Mouse (Mus musculus) limb, embryonic 14.5 days (tissue): ENCODE data around the gene Zfp26. TPM values are rescaled to one million over a fixed set of nuclear protein-coding genes. Genes with fewer than 3 reads are reported as not detected.

Experiments used
- ATAC-seq: fragments of 200-750 bp; cut with Nextera tagmentation; 2 replicates; pipeline ENCODE4 v1.8.0; 2017; ENCODE audit warnings: low read depth, moderate number of reproducible peaks, moderate TSS enrichment; ENCODE audit not compliant: low FRiP score
- DNase-seq: peaks from one replicate; pipeline ENCODE4 v3.0.0-alpha.2; 2015; ENCODE audit warnings: low spot score
- H3K27ac ChIP-seq: fragments of 300-500 bp; sonication (generic); replicated peaks from 2 replicates; pipeline ENCODE4 v1.5.1; 2014; ENCODE audit warnings: low read depth, mild to moderate bottlenecking, low read length, moderate library complexity, mixed read lengths
- H3K27me3 ChIP-seq: fragments of 300-500 bp; sonication (generic); 2 replicates; pipeline ENCODE4 v1.6.1; 2014; ENCODE audit warnings: low read length, mixed read lengths; ENCODE audit not compliant: control insufficient read depth, insufficient read depth
- H3K36me3 ChIP-seq: fragments of 300-500 bp; sonication (generic); 2 replicates; pipeline ENCODE4 v1.6.1; 2014; ENCODE audit warnings: mild to moderate bottlenecking, low read length, moderate library complexity, mixed read lengths; ENCODE audit not compliant: control insufficient read depth, insufficient read depth
- H3K4me1 ChIP-seq: fragments of 300-500 bp; sonication (generic); 2 replicates; pipeline ENCODE4 v1.6.1; 2014; ENCODE audit warnings: antibody characterized with exemption, low read length, mixed read lengths; ENCODE audit not compliant: control insufficient read depth, insufficient read depth
- H3K4me2 ChIP-seq: fragments of 300-500 bp; sonication (generic); replicated peaks from 2 replicates; pipeline ENCODE4 v1.6.1; 2014; ENCODE audit warnings: low read depth, mild to moderate bottlenecking, low read length, moderate library complexity; ENCODE audit not compliant: severe bottlenecking
- H3K4me3 ChIP-seq: fragments of 300-500 bp; sonication (generic); replicated peaks from 2 replicates; pipeline ENCODE4 v1.5.1; 2014; ENCODE audit warnings: low read length
- H3K9ac ChIP-seq: fragments of 300-500 bp; sonication (generic); 2 replicates; pipeline ENCODE4 v1.6.1; 2014; ENCODE audit warnings: mild to moderate bottlenecking, low read depth, low read length, moderate library complexity; ENCODE audit not compliant: severe bottlenecking
- H3K9me3 ChIP-seq: fragments of 300-500 bp; sonication (generic); 2 replicates; pipeline ENCODE4 v1.6.1; 2016; ENCODE audit warnings: low read length; ENCODE audit not compliant: control insufficient read depth
- POLR2A ChIP-seq: fragments of 200-500 bp; IDR thresholded peaks from 2 replicates; pipeline ENCODE4 v1.8.0; 2012; ENCODE audit warnings: inconsistent platforms, mild to moderate bottlenecking, moderate library complexity, borderline replicate concordance; ENCODE audit not compliant: insufficient read depth, insufficient read length; ENCODE audit errors: extremely low read depth
- WGBS: fragments of 180-500 bp; shearing (Covaris S2); extraction: QIAGEN DNeasy Blood & Tissue Kit; methylation state at CpG from one replicate; pipeline ENCODE4 v1.1.7; 2014; 5-methylcytosine and 5-hydroxymethylcytosine counted together
- polyA plus RNA-seq, 2 experiments: library from polyadenylated mRNA; depleted of rRNA in 1 of 2; stranded (reverse) in 1 of 2; unstranded in 1 of 2; fragments of >200 nt; fragmentation: Nextera tagmentation in 1 of 2; extraction: Ambion mirVana in 1 of 2; gene quantifications; 2 replicates each; pipeline versions ENCODE4 v1.2.1 to v1.2.3; 2012 to 2014

Gene Zfp26
- polyA plus RNA-seq, 2 experiments = 12.1 to 25.9 TPM

GRCm38 (mm10) chr9:20409319-20409718 lies 50.6 kb downstream of the Zfp26 start:
- no peaks in the 10 kb centered on the region for H3K9me3 ChIP-seq
- H3K27me3 ChIP-seq = no peaks in the 10 kb centered on the region
- H3K9ac ChIP-seq = no peak overlapping the region
- no peak overlapping the region for H3K4me2 ChIP-seq
- 91% methylated on average over 2 of the region's 2 CpGs for WGBS
- H3K4me1 ChIP-seq = no peaks in the 10 kb centered on the region
- ATAC-seq = no peak
- H3K27ac ChIP-seq = no peak overlapping the region
- DNase-seq = no peak
- no peaks in the 10 kb centered on the region for H3K36me3 ChIP-seq
- no peak overlapping the region for H3K4me3 ChIP-seq
- TF ChIP-seq POLR2A = no peak

DNA sequence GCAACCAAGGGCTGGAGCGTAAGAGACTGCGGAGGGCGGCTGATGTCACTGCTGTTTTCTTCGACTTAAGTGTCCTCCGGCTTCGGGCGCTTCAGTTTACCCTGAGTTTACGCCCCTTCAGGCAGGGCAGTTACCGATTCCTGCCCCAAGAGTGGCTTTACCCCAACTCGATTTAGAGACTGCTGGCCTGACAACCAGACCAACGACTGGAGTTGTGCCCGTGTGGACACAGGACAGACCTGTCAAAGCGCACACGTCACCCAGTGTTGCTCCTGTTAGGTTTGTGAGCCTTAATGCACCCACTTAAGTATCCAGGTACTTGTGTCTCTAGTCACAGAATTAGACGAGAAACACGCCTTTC lies 74.6 kb downstream of the Zfp26 start:
- Histone ChIP-seq H3K9ac (peak overlapping the region; percentile 77), H3K4me3 (peak overlapping the region; percentile 67), H3K4me2 (peak overlapping the region; percentile 84), H3K36me3 (no peaks in the 10 kb centered on the region), H3K27me3 (no peaks in the 10 kb centered on the region), H3K9me3 (0 out of 2 replicates have a peak, but pooled peaks cover 3% of the 10 kb centered on the region), H3K27ac (peak overlapping the region; percentile 80), H3K4me1 (peaks cover 7% of the 10 kb centered on the region)
- ATAC-seq (peak; percentile 69), DNase-seq (no peak)
- WGBS = 24% methylated on average over 16 of the region's 16 CpGs
- no peak for TF ChIP-seq POLR2A

- peak within 1 kb of the TSS; percentile 80 for H3K27ac ChIP-seq
- H3K4me2 ChIP-seq = peak within 1 kb of the TSS; percentile 84
- H3K4me1 ChIP-seq = peaks cover 7% of the 10 kb centered on the region
- H3K4me3 ChIP-seq = peak within 1 kb of the TSS; percentile 67
- H3K36me3 ChIP-seq = no peaks in the 10 kb centered on the region
- no peaks in the 10 kb centered on the region for H3K27me3 ChIP-seq
- peak; percentile 97; the same call in 1 of the 2 replicates for TF ChIP-seq POLR2A
- ATAC-seq (peak; percentile 100), DNase-seq (peak; percentile 94)
- H3K9ac ChIP-seq = peak within 1 kb of the TSS; percentile 77
- H3K9me3 ChIP-seq = 0 out of 2 replicates have a peak, but pooled peaks cover 3% of the 10 kb centered on the region
- 2% methylated on average over 40 of the region's 40 CpGs for WGBS
These were observed 75.2 kb downstream of the Zfp26 start, which contains the start of gene Zfp560 for GRCm38 (mm10) chr9:20384532-20385342. Gene Zfp560 (minus strand): TSS chr9:20385177.

DNA sequence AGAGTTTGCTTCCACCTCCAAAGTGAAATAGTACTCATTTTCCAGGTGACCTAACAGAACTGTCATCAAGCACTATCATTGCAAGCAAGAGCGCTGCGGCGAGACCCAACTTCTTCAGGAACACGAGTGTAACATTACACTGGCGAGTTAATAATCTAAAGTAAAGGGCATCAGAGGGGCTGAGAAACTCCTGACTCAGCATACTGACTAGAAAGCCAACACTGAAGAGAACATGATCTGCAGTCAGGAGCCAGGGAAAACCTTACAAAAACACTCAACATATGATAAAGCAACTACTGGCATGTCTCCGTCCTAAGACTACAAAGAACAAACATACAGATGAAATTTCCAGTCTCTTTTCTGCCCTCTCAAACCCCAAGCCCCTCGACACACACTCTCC lies 76.3 kb downstream of the Zfp26 start:
- no peak for TF ChIP-seq POLR2A
- peak overlapping the region; percentile 84 for H3K4me2 ChIP-seq

More for the DNA sequence above, 76.3 kb downstream of the Zfp26 start:
- Histone ChIP-seq H3K9ac (no peak overlapping the region), H3K27ac (no peak overlapping the region), H3K36me3 (no peaks in the 10 kb centered on the region), H3K27me3 (no peaks in the 10 kb centered on the region), H3K4me1 (peaks cover 7% of the 10 kb centered on the region), H3K9me3 (0 out of 2 replicates have a peak, but pooled peaks cover 3% of the 10 kb centered on the region), H3K4me3 (0 out of 2 replicates have a peak overlapping the region, but pooled peaks have one; percentile 67)
- DNase-seq (no peak), ATAC-seq (no peak)
- WGBS = 87% methylated on average over 7 of the region's 7 CpGs

Other genes with a start within 250 kb of the Zfp26 start
- gene Olfr871, start 248.0 kb downstream of the Zfp26 start, polyA plus RNA-seq (2012; rRNA removed) = not detected in 2 replicates
- gene Olfr871, start 248.0 kb downstream of the Zfp26 start, polyA plus RNA-seq (2014; fragmentation: Nextera tagmentation; extraction: Ambion mirVana) = not detected in 2 replicates
- gene Olfr872, start 223.0 kb downstream of the Zfp26 start, polyA plus RNA-seq (2012; rRNA removed) = not detected in 2 replicates
- gene Olfr872, start 223.0 kb downstream of the Zfp26 start, polyA plus RNA-seq (2014; fragmentation: Nextera tagmentation; extraction: Ambion mirVana) = not detected in 2 replicates
- gene Olfr39, start 177.8 kb downstream of the Zfp26 start, polyA plus RNA-seq (2012; rRNA removed) = not detected in 2 replicates
- not detected in 2 replicates for gene Olfr39, start 177.8 kb downstream of the Zfp26 start, polyA plus RNA-seq (2014; fragmentation: Nextera tagmentation; extraction: Ambion mirVana)
- gene Olfr873, start 161.6 kb downstream of the Zfp26 start, polyA plus RNA-seq (2012; rRNA removed) = not detected in 2 replicates
- gene Olfr873, start 161.6 kb downstream of the Zfp26 start, polyA plus RNA-seq (2014; fragmentation: Nextera tagmentation; extraction: Ambion mirVana) = not detected in 2 replicates
- gene Olfr18, start 124.1 kb downstream of the Zfp26 start, polyA plus RNA-seq (2012; rRNA removed) = 0.04 and 0.08 TPM in 2 replicates
- gene Olfr18, start 124.1 kb downstream of the Zfp26 start, polyA plus RNA-seq (2014; fragmentation: Nextera tagmentation; extraction: Ambion mirVana) = not detected in 2 replicates
- 16.0 and 21.0 TPM in 2 replicates for gene Zfp560, start 75.0 kb downstream of the Zfp26 start, polyA plus RNA-seq (2012; rRNA removed)
- 43.7 and 44.9 TPM in 2 replicates for gene Zfp560, start 75.0 kb downstream of the Zfp26 start, polyA plus RNA-seq (2014; fragmentation: Nextera tagmentation; extraction: Ambion mirVana)
- 12.0 and 17.4 TPM in 2 replicates for gene Zfp426, start 32.6 kb upstream of the Zfp26 start, polyA plus RNA-seq (2012; rRNA removed)
- 24.1 and 25.5 TPM in 2 replicates for gene Zfp426, start 32.6 kb upstream of the Zfp26 start, polyA plus RNA-seq (2014; fragmentation: Nextera tagmentation; extraction: Ambion mirVana)
- 43.1 and 43.5 TPM in 2 replicates for gene Zfp266, start 61.3 kb upstream of the Zfp26 start, polyA plus RNA-seq (2012; rRNA removed)
- 92.4 and 95.5 TPM in 2 replicates for gene Zfp266, start 61.3 kb upstream of the Zfp26 start, polyA plus RNA-seq (2014; fragmentation: Nextera tagmentation; extraction: Ambion mirVana)
- 10.6 and 13.1 TPM in 2 replicates for gene Zfp846, start 121.1 kb upstream of the Zfp26 start, polyA plus RNA-seq (2012; rRNA removed)
- gene Zfp846, start 121.1 kb upstream of the Zfp26 start, polyA plus RNA-seq (2014; fragmentation: Nextera tagmentation; extraction: Ambion mirVana) = 18.2 and 20.0 TPM in 2 replicates
- 229 and 475 TPM in 2 replicates for gene Ubl5, start 182.7 kb upstream of the Zfp26 start, polyA plus RNA-seq (2012; rRNA removed)
- 347 and 354 TPM in 2 replicates for gene Ubl5, start 182.7 kb upstream of the Zfp26 start, polyA plus RNA-seq (2014; fragmentation: Nextera tagmentation; extraction: Ambion mirVana)
- gene Fbxl12, start 184.6 kb upstream of the Zfp26 start, polyA plus RNA-seq (2012; rRNA removed) = 41.5 and 52.8 TPM in 2 replicates
- gene Fbxl12, start 184.6 kb upstream of the Zfp26 start, polyA plus RNA-seq (2014; fragmentation: Nextera tagmentation; extraction: Ambion mirVana) = 11.9 and 12.9 TPM in 2 replicates
- 25.2 and 28.0 TPM in 2 replicates for gene Pin1, start 191.9 kb upstream of the Zfp26 start, polyA plus RNA-seq (2012; rRNA removed)
- 47.8 and 51.2 TPM in 2 replicates for gene Pin1, start 191.9 kb upstream of the Zfp26 start, polyA plus RNA-seq (2014; fragmentation: Nextera tagmentation; extraction: Ambion mirVana)